In the genomic region with DNA sequence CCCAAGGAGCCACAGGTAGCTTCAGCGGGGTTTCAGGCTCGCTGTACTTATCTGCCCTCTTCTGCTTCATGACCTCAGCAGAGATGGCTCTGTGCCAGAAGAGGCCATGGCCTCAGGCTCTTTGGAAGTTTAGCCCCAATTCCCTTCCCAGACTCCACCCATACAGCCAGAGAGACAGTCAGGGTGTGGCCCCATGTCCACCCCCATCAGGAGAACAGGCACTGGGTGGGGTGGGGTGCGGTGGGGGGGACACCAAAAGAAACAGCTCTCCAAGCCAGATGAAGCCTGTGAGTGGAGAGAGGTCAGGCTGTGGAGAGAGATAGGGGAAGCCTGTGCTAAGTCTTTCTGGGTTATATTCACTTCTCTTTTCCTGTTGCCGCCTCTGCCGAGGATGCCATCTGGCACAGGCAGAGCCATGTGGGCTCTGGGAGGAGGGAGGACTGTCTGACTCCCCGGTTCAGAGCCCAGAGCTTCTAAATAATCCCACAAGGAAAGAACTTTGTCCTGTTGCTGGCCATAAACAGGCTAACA, we compare ENCODE assay signal across 8 mouse cellular contexts. TPM values are rescaled to one million over a fixed set of nuclear protein-coding genes. Genes with fewer than 3 reads are reported as not detected.
DNase-seq lines count a peak whose midpoint lies in the region; ATAC-seq and TF ChIP-seq lines count a peak whose summit lies in the region.

No protein-coding gene starts in this region.

- peak overlapping the region; percentile 57 for H3K4me2 ChIP-seq in embryonic facial prominence, embryonic 12.5 days (replicated peaks)
- peak overlapping the region; percentile 82 for H3K4me2 ChIP-seq in heart, embryonic 14.5 days (ENCODE audit: low read length)
- peak overlapping the region; percentile 66 for H3K4me2 ChIP-seq in kidney, postnatal 0 days (ENCODE audit: low read length)
- peak overlapping the region; percentile 43 for H3K4me2 ChIP-seq in liver, embryonic 16.5 days (ENCODE audit: low read depth, low read length)
- peak overlapping the region; percentile 41 for H3K4me2 ChIP-seq in neural tube, embryonic 11.5 days (ENCODE audit: low read depth)

- H3K4me1 ChIP-seq in embryonic facial prominence, embryonic 12.5 days, result peaks cover 28% of the 10 kb centered on the region
- peaks cover 13 to 26% of the 10 kb centered on the region in 2 experiments for H3K4me1 ChIP-seq in heart, embryonic 14.5 days (ENCODE audit: control insufficient read depth in 2 of 2, insufficient read depth in 2 of 2, low read length in 2 of 2)
- H3K4me1 ChIP-seq in kidney, postnatal 0 days (replicated peaks; ENCODE audit: insufficient read depth, low read length), result peaks cover 9% of the 10 kb centered on the region; the same call in 1 of the 2 replicates
- H3K4me1 ChIP-seq in liver, embryonic 16.5 days (ENCODE audit: control insufficient read depth, low read depth, low read length), result peaks cover 6% of the 10 kb centered on the region
- H3K4me1 ChIP-seq in neural tube, embryonic 11.5 days (ENCODE audit: control insufficient read depth, insufficient read depth, low read length), result peaks cover 8% of the 10 kb centered on the region; the same call in 1 of the 2 replicates

- peak overlapping the region; percentile 83 for H3K27ac ChIP-seq in embryonic facial prominence, embryonic 12.5 days
- H3K27ac ChIP-seq in heart, embryonic 14.5 days (replicated peaks in 1 of 2; ENCODE audit: control insufficient read depth in 1 of 2, insufficient read depth in 1 of 2, low read depth in 2 of 2, low read length in 2 of 2), result peak overlapping the region; percentile 30 to 87
- peak overlapping the region; percentile 80 for H3K27ac ChIP-seq in kidney, postnatal 0 days
- H3K27ac ChIP-seq in liver, embryonic 16.5 days (ENCODE audit: low read length), result peak overlapping the region; percentile 37; the same call in 1 of the 2 replicates
- H3K27ac ChIP-seq in neural tube, embryonic 11.5 days (ENCODE audit: low read depth, low read length), result no peak overlapping the region

- 34% methylated on average over 6 of the region's 6 CpGs for WGBS in embryonic facial prominence, embryonic 12.5 days
- WGBS in heart, embryonic 14.5 days, result 12% methylated on average over 6 of the region's 6 CpGs
- WGBS in kidney, postnatal 0 days, result 25% methylated on average over 6 of the region's 6 CpGs
- 6% methylated on average over 6 of the region's 6 CpGs for WGBS in liver, embryonic 16.5 days (ENCODE audit: insufficient replicate concordance)
- 71% methylated on average over 6 of the region's 6 CpGs for WGBS in neural tube, embryonic 11.5 days

- ATAC-seq in embryonic facial prominence, embryonic 12.5 days (ENCODE audit: insufficient number of reproducible peaks, insufficient read depth, low FRiP score, low TSS enrichment), result no peak
- ATAC-seq in heart, embryonic 14.5 days (ENCODE audit: insufficient number of reproducible peaks, insufficient read depth, low FRiP score, low read depth), result no peak
- no peak; the same call in 1 of the 2 replicates for ATAC-seq in kidney, postnatal 0 days (replicated peaks; ENCODE audit: low FRiP score, low read depth)
- ATAC-seq in liver, embryonic 16.5 days (ENCODE audit: low read depth), result peak; percentile 48
- ATAC-seq in neural tube, embryonic 11.5 days (ENCODE audit: insufficient read depth, low FRiP score, low TSS enrichment), result no peak

- peak overlapping the region; percentile 62 for H3K9ac ChIP-seq in embryonic facial prominence, embryonic 12.5 days
- H3K9ac ChIP-seq in heart, embryonic 14.5 days (ENCODE audit: low read length), result peak overlapping the region; percentile 79
- H3K9ac ChIP-seq in kidney, postnatal 0 days (ENCODE audit: low read depth, low read length), result peak overlapping the region; percentile 69
- H3K9ac ChIP-seq in liver, embryonic 16.5 days (ENCODE audit: low read depth, low read length), result no peak overlapping the region
- H3K9ac ChIP-seq in neural tube, embryonic 11.5 days (ENCODE audit: low read length), result peak overlapping the region; percentile 48

- no peak for TF ChIP-seq CTCF in kidney, postnatal 0 days (IDR thresholded peaks at IDR 0.05; ENCODE audit: low read depth)

- H3K36me3 ChIP-seq in embryonic facial prominence, embryonic 12.5 days, result peaks cover 15% of the 10 kb centered on the region
- peaks cover 30% of the 10 kb centered on the region for H3K36me3 ChIP-seq in heart, embryonic 14.5 days (ENCODE audit: control insufficient read depth, insufficient read depth, low read length)
- H3K36me3 ChIP-seq in kidney, postnatal 0 days (ENCODE audit: insufficient read depth, low read length), result 0 out of 2 replicates have a peak, but pooled peaks cover 5% of the 10 kb centered on the region
- no peaks in the 10 kb centered on the region; the same call in 1 of the 2 replicates for H3K36me3 ChIP-seq in liver, embryonic 16.5 days (ENCODE audit: control insufficient read depth, insufficient read depth)
- H3K36me3 ChIP-seq in neural tube, embryonic 11.5 days (ENCODE audit: control insufficient read depth, insufficient read depth, low read length), result no peaks in the 10 kb centered on the region

- peak overlapping the region; percentile 37 for H3K4me3 ChIP-seq in embryonic facial prominence, embryonic 12.5 days
- H3K4me3 ChIP-seq in heart, embryonic 14.5 days (ENCODE audit: control insufficient read depth in 1 of 2, insufficient read depth in 1 of 2, low read depth in 1 of 2, low read length in 2 of 2), result peak overlapping the region; percentile 40 to 50
- H3K4me3 ChIP-seq in kidney, postnatal 0 days (replicated peaks; ENCODE audit: low read depth, low read length), result peak overlapping the region; percentile 42
- H3K4me3 ChIP-seq in liver, embryonic 16.5 days (ENCODE audit: low read depth, low read length), result peak overlapping the region; percentile 48
- no peak overlapping the region for H3K4me3 ChIP-seq in neural tube, embryonic 11.5 days (ENCODE audit: low read depth, low read length)

- no peaks in the 10 kb centered on the region for H3K27me3 ChIP-seq in embryonic facial prominence, embryonic 12.5 days
- H3K27me3 ChIP-seq in heart, embryonic 14.5 days (ENCODE audit: control insufficient read depth, insufficient read depth, low read length), result no peaks in the 10 kb centered on the region
- no peaks in the 10 kb centered on the region for H3K27me3 ChIP-seq in kidney, postnatal 0 days (ENCODE audit: insufficient read depth, low read length)
- H3K27me3 ChIP-seq in liver, embryonic 16.5 days (ENCODE audit: control insufficient read depth, insufficient read depth, low read depth, low read length), result peaks cover 3% of the 10 kb centered on the region
- no peaks in the 10 kb centered on the region for H3K27me3 ChIP-seq in neural tube, embryonic 11.5 days (ENCODE audit: control insufficient read depth, insufficient read depth, low read length)

- H3K9me3 ChIP-seq in embryonic facial prominence, embryonic 12.5 days, result no peaks in the 10 kb centered on the region
- H3K9me3 ChIP-seq in heart, embryonic 14.5 days (ENCODE audit: control insufficient read depth, low read length), result no peaks in the 10 kb centered on the region
- H3K9me3 ChIP-seq in kidney, postnatal 0 days (replicated peaks; ENCODE audit: low read length), result no peaks in the 10 kb centered on the region
- no peaks in the 10 kb centered on the region for H3K9me3 ChIP-seq in liver, embryonic 16.5 days (replicated peaks; ENCODE audit: control insufficient read depth, low read length)
- no peaks in the 10 kb centered on the region for H3K9me3 ChIP-seq in neural tube, embryonic 11.5 days (ENCODE audit: control insufficient read depth, low read length)

- peak; percentile 57 to 58 for DNase-seq in B cell, adult 2 months
- DNase-seq in ZHBTc4 (ENCODE audit: low read depth, low spot score), result peak; percentile 94
- DNase-seq in kidney, postnatal 0 days (ENCODE audit: low spot score), result peak; percentile 40
- no peak for DNase-seq in neural tube, embryonic 11.5 days (ENCODE audit: low spot score)
- DNase-seq in yolk sac, embryonic 10.5 days (ENCODE audit: low spot score), result peak; percentile 25

RNA-seq across cellular contexts. Expression of gene Calhm2, which starts 1.0 kb away (rescaled TPM):
- polyA plus RNA-seq in embryonic facial prominence, embryonic 12.5 days (2016; fragmentation: Nextera tagmentation; extraction: Ambion mirVana), result 6.1 and 7.0 TPM in 2 replicates
- 1.7 and 2.4 TPM in 2 replicates for polyA plus RNA-seq in heart, embryonic 14.5 days (2014; fragmentation: Nextera tagmentation; extraction: Ambion mirVana)
- 5.4 and 5.9 TPM in 2 replicates for polyA plus RNA-seq in kidney, postnatal 0 days (2015; fragmentation: Nextera tagmentation; extraction: Ambion mirVana)
- 1.9 and 2.0 TPM in 2 replicates for polyA plus RNA-seq in liver, embryonic 16.5 days (2015; fragmentation: Nextera tagmentation; extraction: Ambion mirVana)
- polyA plus RNA-seq in neural tube, embryonic 11.5 days (2014; fragmentation: Nextera tagmentation; extraction: Ambion mirVana), result 0.69 TPM in 2 replicates

RNA-seq across cellular contexts. Expression of gene Calhm1, which starts 6.9 kb away (rescaled TPM):
- not detected in 2 replicates for polyA plus RNA-seq in embryonic facial prominence, embryonic 12.5 days (2016; fragmentation: Nextera tagmentation; extraction: Ambion mirVana)
- polyA plus RNA-seq in heart, embryonic 14.5 days (2014; fragmentation: Nextera tagmentation; extraction: Ambion mirVana), result not detected in 2 replicates
- polyA plus RNA-seq in kidney, postnatal 0 days (2015; fragmentation: Nextera tagmentation; extraction: Ambion mirVana), result not detected in 2 replicates
- not detected in 2 replicates for polyA plus RNA-seq in liver, embryonic 16.5 days (2015; fragmentation: Nextera tagmentation; extraction: Ambion mirVana)
- not detected in 2 replicates for polyA plus RNA-seq in neural tube, embryonic 11.5 days (2014; fragmentation: Nextera tagmentation; extraction: Ambion mirVana)

RNA-seq across cellular contexts. Expression of gene Calhm3, which starts 20.4 kb away (rescaled TPM):
- polyA plus RNA-seq in embryonic facial prominence, embryonic 12.5 days (2016; fragmentation: Nextera tagmentation; extraction: Ambion mirVana), result not detected in 2 replicates
- not detected in 2 replicates for polyA plus RNA-seq in heart, embryonic 14.5 days (2014; fragmentation: Nextera tagmentation; extraction: Ambion mirVana)
- polyA plus RNA-seq in kidney, postnatal 0 days (2015; fragmentation: Nextera tagmentation; extraction: Ambion mirVana), result not detected in 2 replicates
- not detected in 2 replicates for polyA plus RNA-seq in liver, embryonic 16.5 days (2015; fragmentation: Nextera tagmentation; extraction: Ambion mirVana)
- polyA plus RNA-seq in neural tube, embryonic 11.5 days (2014; fragmentation: Nextera tagmentation; extraction: Ambion mirVana), result not detected in 2 replicates

RNA-seq across cellular contexts. Expression of gene Neurl1a, which starts 41.5 kb away (rescaled TPM):
- polyA plus RNA-seq in embryonic facial prominence, embryonic 12.5 days (2016; fragmentation: Nextera tagmentation; extraction: Ambion mirVana), result 8.7 TPM in 2 replicates
- 1.3 and 1.4 TPM in 2 replicates for polyA plus RNA-seq in heart, embryonic 14.5 days (2014; fragmentation: Nextera tagmentation; extraction: Ambion mirVana)
- 2.2 and 2.7 TPM in 2 replicates for polyA plus RNA-seq in kidney, postnatal 0 days (2015; fragmentation: Nextera tagmentation; extraction: Ambion mirVana)
- 0.64 and 0.92 TPM in 2 replicates for polyA plus RNA-seq in liver, embryonic 16.5 days (2015; fragmentation: Nextera tagmentation; extraction: Ambion mirVana)
- polyA plus RNA-seq in neural tube, embryonic 11.5 days (2014; fragmentation: Nextera tagmentation; extraction: Ambion mirVana), result 4.7 and 5.0 TPM in 2 replicates

RNA-seq across cellular contexts. Expression of gene Pdcd11, which starts 46.5 kb away (rescaled TPM):
- polyA plus RNA-seq in embryonic facial prominence, embryonic 12.5 days (2016; fragmentation: Nextera tagmentation; extraction: Ambion mirVana), result 11.8 and 14.0 TPM in 2 replicates
- polyA plus RNA-seq in heart, embryonic 14.5 days (2014; fragmentation: Nextera tagmentation; extraction: Ambion mirVana), result 4.6 and 5.3 TPM in 2 replicates
- 7.3 TPM in 2 replicates for polyA plus RNA-seq in kidney, postnatal 0 days (2015; fragmentation: Nextera tagmentation; extraction: Ambion mirVana)
- polyA plus RNA-seq in liver, embryonic 16.5 days (2015; fragmentation: Nextera tagmentation; extraction: Ambion mirVana), result 3.3 and 3.4 TPM in 2 replicates
- polyA plus RNA-seq in neural tube, embryonic 11.5 days (2014; fragmentation: Nextera tagmentation; extraction: Ambion mirVana), result 9.8 and 11.0 TPM in 2 replicates
